ENCODE assay signal across 8 mouse cellular contexts in genomic region chr2:34912613-34913012, GRCm38 (mm10). TPM values are rescaled to one million over a fixed set of nuclear protein-coding genes. Genes with fewer than 3 reads are reported as not detected.
DNase-seq lines count a peak whose midpoint lies in the region; ATAC-seq and TF ChIP-seq lines count a peak whose summit lies in the region.

No protein-coding gene starts in this region.

- H3K9ac ChIP-seq in kidney, embryonic 15.5 days = peak overlapping the region; percentile 65
- H3K9ac ChIP-seq in limb, embryonic 14.5 days (ENCODE audit: low read depth, low read length, severe bottlenecking) = 0 out of 2 replicates have a peak overlapping the region, but pooled peaks have one; percentile 69
- peak overlapping the region; percentile 67; the same call in 1 of the 2 replicates for H3K9ac ChIP-seq in stomach, postnatal 0 days (ENCODE audit: low read length)

- no peaks in the 10 kb centered on the region for H3K9me3 ChIP-seq in kidney, embryonic 15.5 days (replicated peaks)
- no peaks in the 10 kb centered on the region for H3K9me3 ChIP-seq in forebrain, embryonic 10.5 days
- no peaks in the 10 kb centered on the region for H3K9me3 ChIP-seq in limb, embryonic 14.5 days (ENCODE audit: control insufficient read depth, low read length)
- no peaks in the 10 kb centered on the region for H3K9me3 ChIP-seq in stomach, postnatal 0 days (ENCODE audit: control insufficient read depth, low read length)

- H3K4me3 ChIP-seq in kidney, embryonic 15.5 days (replicated peaks) = peak overlapping the region; percentile 62
- peak overlapping the region; percentile 75 for H3K4me3 ChIP-seq in forebrain, embryonic 10.5 days
- peak overlapping the region; percentile 54 for H3K4me3 ChIP-seq in limb, embryonic 14.5 days (replicated peaks; ENCODE audit: low read length)
- peak overlapping the region; percentile 68 for H3K4me3 ChIP-seq in stomach, postnatal 0 days (ENCODE audit: low read depth, low read length)

- TF ChIP-seq POLR2A in limb, embryonic 14.5 days (IDR thresholded peaks at IDR 0.05; ENCODE audit: borderline replicate concordance, extremely low read depth, insufficient read depth, insufficient read length) = no peak

- H3K4me1 ChIP-seq in kidney, embryonic 15.5 days = peaks cover 31% of the 10 kb centered on the region
- peaks cover 30% of the 10 kb centered on the region for H3K4me1 ChIP-seq in forebrain, embryonic 10.5 days
- 0 out of 2 replicates have a peak, but pooled peaks cover 3% of the 10 kb centered on the region for H3K4me1 ChIP-seq in limb, embryonic 14.5 days (ENCODE audit: control insufficient read depth, insufficient read depth, low read length)
- 0 out of 2 replicates have a peak, but pooled peaks cover 2% of the 10 kb centered on the region for H3K4me1 ChIP-seq in stomach, postnatal 0 days (replicated peaks; ENCODE audit: control insufficient read depth, insufficient read depth)

- peaks cover 11% of the 10 kb centered on the region for H3K27me3 ChIP-seq in kidney, embryonic 15.5 days
- H3K27me3 ChIP-seq in forebrain, embryonic 10.5 days (ENCODE audit: poor library complexity, severe bottlenecking) = peaks cover 82% of the 10 kb centered on the region
- H3K27me3 ChIP-seq in limb, embryonic 14.5 days (ENCODE audit: control insufficient read depth, insufficient read depth, low read length) = peaks cover 64% of the 10 kb centered on the region
- H3K27me3 ChIP-seq in stomach, postnatal 0 days (ENCODE audit: control insufficient read depth, insufficient read depth, low read length) = no peaks in the 10 kb centered on the region

- DNase-seq in kidney, adult 18-20 months = no peak
- no peak for DNase-seq in forebrain, embryonic 10.5 days (ENCODE audit: extremely low spot score, low spot score)
- DNase-seq in limb, embryonic 14.5 days (ENCODE audit: low spot score) = no peak
- no peak for DNase-seq in stomach, postnatal 0 days (ENCODE audit: low spot score)
- DNase-seq in gastrocnemius, postnatal 4 days (ENCODE audit: low spot score in 2 of 2) = no peak
- no peak for DNase-seq in spleen, postnatal 36 days (ENCODE audit: low spot score in 2 of 2)
- no peak for DNase-seq in layer of hippocampus, postnatal 10 days (ENCODE audit: low spot score in 2 of 2)

- ATAC-seq in kidney, embryonic 15.5 days (replicated peaks; ENCODE audit: low FRiP score) = no peak
- no peak for ATAC-seq in limb, embryonic 14.5 days (ENCODE audit: low FRiP score, low read depth)
- no peak for ATAC-seq in stomach, postnatal 0 days (ENCODE audit: low FRiP score, low TSS enrichment)

- no peak for TF ChIP-seq CTCF in stomach, postnatal 0 days (IDR thresholded peaks at IDR 0.05; ENCODE audit: low read depth)

- peak overlapping the region; percentile 93 for H3K4me2 ChIP-seq in kidney, embryonic 15.5 days
- peak overlapping the region; percentile 97; the same call in 1 of the 2 replicates for H3K4me2 ChIP-seq in limb, embryonic 14.5 days (replicated peaks; ENCODE audit: low read depth, low read length, severe bottlenecking)
- H3K4me2 ChIP-seq in stomach, postnatal 0 days (replicated peaks; ENCODE audit: low read depth) = peak overlapping the region; percentile 99

- peaks cover 13% of the 10 kb centered on the region; the same call in 1 of the 2 replicates for H3K36me3 ChIP-seq in kidney, embryonic 15.5 days
- H3K36me3 ChIP-seq in forebrain, embryonic 10.5 days (replicated peaks) = no peaks in the 10 kb centered on the region
- H3K36me3 ChIP-seq in limb, embryonic 14.5 days (ENCODE audit: control insufficient read depth, insufficient read depth, low read length) = no peaks in the 10 kb centered on the region
- no peaks in the 10 kb centered on the region for H3K36me3 ChIP-seq in stomach, postnatal 0 days (ENCODE audit: control insufficient read depth, insufficient read depth, low read length)

- H3K27ac ChIP-seq in kidney, embryonic 15.5 days = peak overlapping the region; percentile 63
- no peak overlapping the region for H3K27ac ChIP-seq in forebrain, embryonic 10.5 days
- no peak overlapping the region for H3K27ac ChIP-seq in limb, embryonic 14.5 days (replicated peaks; ENCODE audit: low read depth, low read length)
- no peak overlapping the region for H3K27ac ChIP-seq in stomach, postnatal 0 days (replicated peaks)

- TF ChIP-seq EP300 in stomach, postnatal 0 days (optimal IDR thresholded peaks at IDR 0.05) = no peak

- WGBS in kidney, embryonic 15.5 days = 34% methylated on average over 7 of the region's 7 CpGs
- 38% methylated on average over 7 of the region's 7 CpGs for WGBS in forebrain, embryonic 10.5 days
- 36% methylated on average over 7 of the region's 7 CpGs for WGBS in limb, embryonic 14.5 days
- WGBS in stomach, postnatal 0 days = 50% methylated on average over 7 of the region's 7 CpGs

RNA-seq across cellular contexts. Expression of gene Phf19, which starts 1.2 kb away (rescaled TPM):
- 24.6 and 26.3 TPM in 2 replicates for polyA plus RNA-seq in kidney, embryonic 15.5 days (2015; fragmentation: Nextera tagmentation; extraction: Ambion mirVana)
- 2.7 and 3.0 TPM in 2 replicates for polyA plus RNA-seq in forebrain, embryonic 10.5 days (2016; fragmentation: Nextera tagmentation; extraction: Ambion mirVana)
- 7.9 and 8.7 TPM in 2 replicates for polyA plus RNA-seq in limb, embryonic 14.5 days (2012; rRNA removed)
- polyA plus RNA-seq in limb, embryonic 14.5 days (2014; fragmentation: Nextera tagmentation; extraction: Ambion mirVana) = 4.7 and 8.0 TPM in 2 replicates
- polyA plus RNA-seq in stomach, postnatal 0 days (2015; fragmentation: Nextera tagmentation; extraction: Ambion mirVana) = 3.5 and 3.7 TPM in 2 replicates
- 10 to 100 TPM in 1 of 2 experiments, 1 to 10 TPM in 1; 9.3 to 11.6 TPM for total RNA-seq in gastrocnemius, postnatal 4 days (2021)
- total RNA-seq in layer of hippocampus, postnatal 10 days (2021) = 1 to 10 TPM; 1.9 to 3.4 TPM

RNA-seq across cellular contexts. Expression of gene Psmd5, which starts 37.8 kb away (rescaled TPM):
- polyA plus RNA-seq in kidney, embryonic 15.5 days (2015; fragmentation: Nextera tagmentation; extraction: Ambion mirVana) = 116 and 128 TPM in 2 replicates
- polyA plus RNA-seq in forebrain, embryonic 10.5 days (2016; fragmentation: Nextera tagmentation; extraction: Ambion mirVana) = 127 and 135 TPM in 2 replicates
- 39.4 and 50.5 TPM in 2 replicates for polyA plus RNA-seq in limb, embryonic 14.5 days (2012; rRNA removed)
- 103 and 105 TPM in 2 replicates for polyA plus RNA-seq in limb, embryonic 14.5 days (2014; fragmentation: Nextera tagmentation; extraction: Ambion mirVana)
- polyA plus RNA-seq in stomach, postnatal 0 days (2015; fragmentation: Nextera tagmentation; extraction: Ambion mirVana) = 55.5 and 55.9 TPM in 2 replicates
- 10 to 100 TPM; 25.4 to 25.7 TPM for total RNA-seq in gastrocnemius, postnatal 4 days (2021)
- total RNA-seq in layer of hippocampus, postnatal 10 days (2021) = 10 to 100 TPM; 39.6 to 48.0 TPM

RNA-seq across cellular contexts. Expression of gene Cutal, which starts 38.4 kb away (rescaled TPM):
- 10.1 and 10.9 TPM in 2 replicates for polyA plus RNA-seq in kidney, embryonic 15.5 days (2015; fragmentation: Nextera tagmentation; extraction: Ambion mirVana)
- polyA plus RNA-seq in forebrain, embryonic 10.5 days (2016; fragmentation: Nextera tagmentation; extraction: Ambion mirVana) = 0.06 and 0.26 TPM in 2 replicates
- 0.06 TPM in 1 of 2 replicates, not detected in the other for polyA plus RNA-seq in limb, embryonic 14.5 days (2012; rRNA removed)
- not detected in 2 replicates for polyA plus RNA-seq in limb, embryonic 14.5 days (2014; fragmentation: Nextera tagmentation; extraction: Ambion mirVana)
- 0.55 and 0.81 TPM in 2 replicates for polyA plus RNA-seq in stomach, postnatal 0 days (2015; fragmentation: Nextera tagmentation; extraction: Ambion mirVana)
- under 1 TPM; 0.18 to 0.34 TPM for total RNA-seq in gastrocnemius, postnatal 4 days (2021)
- total RNA-seq in layer of hippocampus, postnatal 10 days (2021) = under 1 TPM; 0.27 to 0.47 TPM

RNA-seq across cellular contexts. Expression of gene Traf1, which starts 49.0 kb away (rescaled TPM):
- polyA plus RNA-seq in kidney, embryonic 15.5 days (2015; fragmentation: Nextera tagmentation; extraction: Ambion mirVana) = 23.2 and 25.4 TPM in 2 replicates
- polyA plus RNA-seq in forebrain, embryonic 10.5 days (2016; fragmentation: Nextera tagmentation; extraction: Ambion mirVana) = 0.07 and 0.31 TPM in 2 replicates
- 5.1 and 7.0 TPM in 2 replicates for polyA plus RNA-seq in limb, embryonic 14.5 days (2012; rRNA removed)
- 4.0 and 4.9 TPM in 2 replicates for polyA plus RNA-seq in limb, embryonic 14.5 days (2014; fragmentation: Nextera tagmentation; extraction: Ambion mirVana)
- polyA plus RNA-seq in stomach, postnatal 0 days (2015; fragmentation: Nextera tagmentation; extraction: Ambion mirVana) = 1.7 and 2.2 TPM in 2 replicates
- total RNA-seq in gastrocnemius, postnatal 4 days (2021) = 1 to 10 TPM; 1.7 to 3.5 TPM
- total RNA-seq in layer of hippocampus, postnatal 10 days (2021) = 1 to 10 TPM in 1 of 2 experiments, under 1 TPM in 1; 0.94 to 2.4 TPM
